Mouse (Mus musculus) induced T-regulatory cell, adult 2 months (primary cell): ENCODE results near the gene Gstm2.

ENCODE experiments used
- DNase-seq: peaks from one replicate; pipeline ENCODE4 v3.0.0-alpha.2; 2012; ENCODE audit warnings: low read depth

The Gstm2 gene

DNA sequence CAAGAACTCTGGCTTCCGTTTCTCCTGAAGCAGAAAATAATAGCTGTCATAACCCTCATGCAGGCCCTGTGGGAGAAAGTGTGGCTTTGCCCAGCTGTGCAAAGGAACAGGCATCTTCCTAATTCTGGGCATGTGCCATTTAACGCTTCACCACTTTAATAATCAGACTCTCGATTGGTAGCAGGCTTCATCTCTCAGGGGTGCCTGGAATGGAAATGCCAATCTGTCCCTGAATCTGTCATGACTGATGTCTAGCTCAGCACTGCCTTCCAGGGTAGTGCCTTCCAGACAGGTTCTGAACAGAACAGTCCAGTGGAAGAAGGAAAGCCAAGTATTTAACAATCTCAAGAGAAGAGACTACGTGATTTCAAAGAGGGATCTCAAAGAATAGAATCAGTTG, 45.0 kb downstream of the Gstm2 start:
- no peak for DNase-seq

DNA sequence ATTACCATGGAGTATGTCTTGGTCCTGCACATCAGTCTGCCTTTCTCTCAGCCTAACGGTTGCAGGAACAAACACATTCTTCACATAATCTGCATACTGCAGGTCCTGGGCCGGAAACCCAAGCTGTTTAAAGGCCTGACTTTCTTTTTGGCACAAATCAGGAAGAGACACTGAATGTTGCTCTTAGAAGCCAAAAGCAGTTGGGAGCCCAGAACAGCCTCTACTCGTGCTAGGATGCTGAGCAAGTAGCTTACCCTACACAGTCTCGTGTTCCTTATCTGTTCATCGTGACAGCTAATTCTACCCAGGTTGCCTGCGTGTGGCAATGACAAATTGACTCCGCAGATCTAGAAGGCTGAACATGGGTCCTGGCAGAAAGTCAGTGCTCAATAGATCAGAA, 45.7 kb downstream of the Gstm2 start:
- DNase-seq = no peak

DNA sequence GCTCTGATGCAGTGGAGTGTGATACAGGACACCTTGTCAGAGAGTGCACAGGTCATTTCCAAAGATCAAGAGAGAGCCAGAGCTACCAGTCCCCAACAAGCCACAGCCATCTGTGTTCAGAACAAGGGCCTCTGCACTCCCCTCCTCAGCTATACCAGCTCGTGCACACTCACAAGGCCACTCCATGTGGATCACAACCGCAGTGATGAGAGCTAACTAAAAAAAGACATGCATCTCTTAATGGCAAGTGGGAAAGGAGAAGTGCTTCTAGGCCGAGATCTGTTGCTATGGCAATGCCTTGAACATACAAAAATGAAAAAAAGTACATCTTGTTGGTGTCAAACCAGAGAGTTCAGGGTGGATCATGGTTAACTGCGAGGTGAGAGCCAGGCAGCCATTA, 46.4 kb downstream of the Gstm2 start:
- no peak for DNase-seq

DNA sequence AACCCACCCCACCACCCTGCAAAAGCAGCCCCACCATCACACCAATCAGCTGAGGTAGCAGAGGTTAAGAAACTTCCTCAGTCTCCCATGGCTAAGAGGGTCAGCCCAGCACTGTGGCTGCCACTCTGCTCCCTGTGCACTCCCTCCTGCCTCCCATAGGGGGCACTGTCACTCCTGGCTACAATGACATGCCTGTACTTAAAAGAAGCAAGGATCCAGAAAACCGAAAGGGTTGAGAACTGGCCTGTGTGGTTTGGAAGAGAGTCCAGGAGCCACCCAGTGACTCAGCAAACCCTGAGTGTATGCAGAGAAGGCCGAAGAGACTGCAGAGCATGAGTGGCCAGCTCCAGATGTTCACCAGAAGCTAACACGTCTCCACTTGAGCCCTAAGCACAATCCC, 46.9 kb downstream of the Gstm2 start:
- DNase-seq = peak; percentile 51

DNA sequence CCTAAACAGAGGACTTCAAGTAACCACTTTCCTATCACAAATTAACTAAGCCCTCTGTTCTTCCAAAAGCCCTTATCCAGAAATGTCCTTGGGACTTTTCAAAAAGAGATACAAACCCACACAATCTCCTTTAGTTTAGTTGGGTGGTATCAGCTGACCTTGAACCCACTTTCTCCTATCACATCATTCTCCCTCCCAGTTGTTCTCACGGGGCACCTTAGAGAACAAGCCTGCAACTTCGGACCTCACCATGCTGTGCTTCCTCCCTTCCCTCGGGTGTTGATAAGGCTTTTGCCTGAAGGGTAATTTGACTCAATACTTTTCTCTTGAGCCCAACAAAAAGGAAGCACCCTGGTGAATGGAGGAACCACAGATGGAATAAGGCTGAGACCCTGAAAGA, 50.4 kb downstream of the Gstm2 start:
- DNase-seq = no peak

DNA sequence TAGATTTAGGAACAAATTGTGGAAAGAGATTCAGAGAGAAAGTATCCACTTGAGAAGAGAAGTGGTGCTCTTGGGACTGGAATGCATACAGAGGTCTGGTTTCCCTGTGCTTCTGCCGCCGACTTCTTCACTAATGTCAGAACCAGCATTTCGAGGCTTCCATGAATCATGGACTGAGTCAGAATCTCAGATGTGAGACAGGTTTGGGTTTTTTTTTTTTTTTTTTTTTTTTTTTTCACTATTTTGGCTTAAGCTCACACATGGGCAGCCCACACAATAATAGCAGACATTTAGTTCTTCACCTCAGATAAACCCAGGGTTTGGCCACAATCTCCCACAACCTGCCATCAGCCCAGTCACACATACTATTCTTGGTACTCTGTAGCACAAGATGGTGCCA, 51.0 kb downstream of the Gstm2 start:
- DNase-seq = no peak

DNA sequence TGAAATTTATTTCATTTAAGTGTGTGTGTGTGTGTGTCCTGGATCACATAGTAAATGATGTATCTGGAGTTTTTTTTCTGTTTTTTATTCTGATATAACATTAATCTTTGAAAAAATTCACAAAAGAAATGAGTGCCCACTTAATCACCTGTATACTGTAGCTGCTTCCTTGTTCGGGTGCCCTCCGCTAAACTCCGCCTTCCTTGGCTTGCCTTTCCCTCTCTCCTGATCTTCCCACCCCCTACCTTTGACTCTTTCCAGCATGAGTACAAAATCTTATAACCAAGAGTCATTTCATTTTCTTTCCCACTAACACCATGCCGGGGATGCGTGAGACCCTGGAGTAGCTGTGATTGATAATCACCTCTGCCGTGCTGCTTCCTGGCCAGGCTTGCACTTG, 54.1 kb downstream of the Gstm2 start:
- DNase-seq = no peak
